Mouse (Mus musculus) lung, postnatal 25 days (tissue): ENCODE results near the gene Ppp4r3a.
"Not testable (repeated sequence)": the region's sequence is repeated elsewhere in the genome, so short reads cannot be mapped to it uniquely, and the experiment has no call there.

ENCODE experiments used
- DNase-seq: peaks from one replicate; pipeline ENCODE4 v3.0.0; 2022; ENCODE audit warnings: low spot score

Gene Ppp4r3a

GRCm38 (mm10) chr12:101028954-101029731, 54.4 kb downstream of the Ppp4r3a start, which contains the start of gene Ccdc88c:
Gene Ccdc88c (minus strand): TSS chr12:101029056.
- DNase-seq = peak; percentile 82

- DNase-seq = no peak
Measured at GRCm38 (mm10) chr12:101028247-101028953, 55.1 kb downstream of the Ppp4r3a start.

- DNase-seq = peak; percentile 39
Measured at GRCm38 (mm10) chr12:101027451-101028246, 55.9 kb downstream of the Ppp4r3a start.

GRCm38 (mm10) chr12:101026946-101027345, 56.6 kb downstream of the Ppp4r3a start:
- no peak for DNase-seq

- peak; percentile 56 for DNase-seq
Measured at GRCm38 (mm10) chr12:101026518-101026917, 57.0 kb downstream of the Ppp4r3a start.

- no peak for DNase-seq
Measured at GRCm38 (mm10) chr12:101026025-101026424, 57.5 kb downstream of the Ppp4r3a start.

GRCm38 (mm10) chr12:101025379-101025778, 58.1 kb downstream of the Ppp4r3a start:
- peak; percentile 72 for DNase-seq

- no peak for DNase-seq
Measured at GRCm38 (mm10) chr12:101024824-101025223, 58.7 kb downstream of the Ppp4r3a start.

GRCm38 (mm10) chr12:101023143-101023542, 60.4 kb downstream of the Ppp4r3a start:
- DNase-seq = no peak

- no peak for DNase-seq
Measured at GRCm38 (mm10) chr12:101022353-101022752, 61.1 kb downstream of the Ppp4r3a start.

GRCm38 (mm10) chr12:101021484-101022226, 61.8 kb downstream of the Ppp4r3a start:
- DNase-seq = peak; percentile 28

- peak; percentile 35 for DNase-seq
Measured at GRCm38 (mm10) chr12:101020210-101021015, 63.1 kb downstream of the Ppp4r3a start.

- DNase-seq = no peak
Measured at GRCm38 (mm10) chr12:101019443-101019842, 64.1 kb downstream of the Ppp4r3a start.

GRCm38 (mm10) chr12:101019031-101019430, 64.5 kb downstream of the Ppp4r3a start:
- DNase-seq = no peak

- peak; percentile 68 for DNase-seq
Measured at GRCm38 (mm10) chr12:101017971-101018371, 65.5 kb downstream of the Ppp4r3a start.

GRCm38 (mm10) chr12:101016412-101016928, 67.0 kb downstream of the Ppp4r3a start:
- no peak for DNase-seq

- DNase-seq = peak; percentile 69
Measured at GRCm38 (mm10) chr12:101015926-101016325, 67.6 kb downstream of the Ppp4r3a start.

- DNase-seq = no peak
Measured at GRCm38 (mm10) chr12:101015165-101015560, 68.3 kb downstream of the Ppp4r3a start.

- no peak for DNase-seq
Measured at GRCm38 (mm10) chr12:101014549-101015164, 68.8 kb downstream of the Ppp4r3a start.

- DNase-seq = not testable (repeated sequence)
Measured at GRCm38 (mm10) chr12:101013668-101014067, 69.8 kb downstream of the Ppp4r3a start.
